Mouse (Mus musculus) small intestine, adult 2 months (tissue): ENCODE measurements around the gene Tmem39b.
"Not testable (repeated sequence)": the region's sequence is repeated elsewhere in the genome, so short reads cannot be mapped to it uniquely, and the experiment has no call there.

ENCODE experiments used
- CTCF ChIP-seq: fragments of 200-500 bp; IDR thresholded peaks from 2 replicates; pipeline ENCODE4 v1.5.1; 2012; ENCODE audit warnings: low read depth, mild to moderate bottlenecking, control low read depth, inconsistent platforms, low read length, moderate library complexity, mixed read lengths; ENCODE audit not compliant: insufficient replicate concordance, insufficient read length; ENCODE audit errors: extremely low read depth
- POLR2A ChIP-seq: fragments of 200-500 bp; IDR thresholded peaks from 2 replicates; pipeline ENCODE4 v1.6.1; 2012; ENCODE audit warnings: low read depth, mild to moderate bottlenecking, control low read depth, inconsistent platforms, low read length, moderate library complexity

GRCm38 (mm10) chr4:129735485-129735884 is 38.8 kb upstream of the Tmem39b start:
- not testable (repeated sequence) for TF ChIP-seq CTCF, POLR2A
